Mouse (Mus musculus): ENCODE results near the gene St6galnac1. TPM values are rescaled to one million over a fixed set of nuclear protein-coding genes. Genes with fewer than 3 reads are reported as not detected.

Gene St6galnac1
- polyA plus RNA-seq, 1 experiment = not detected

DNA sequence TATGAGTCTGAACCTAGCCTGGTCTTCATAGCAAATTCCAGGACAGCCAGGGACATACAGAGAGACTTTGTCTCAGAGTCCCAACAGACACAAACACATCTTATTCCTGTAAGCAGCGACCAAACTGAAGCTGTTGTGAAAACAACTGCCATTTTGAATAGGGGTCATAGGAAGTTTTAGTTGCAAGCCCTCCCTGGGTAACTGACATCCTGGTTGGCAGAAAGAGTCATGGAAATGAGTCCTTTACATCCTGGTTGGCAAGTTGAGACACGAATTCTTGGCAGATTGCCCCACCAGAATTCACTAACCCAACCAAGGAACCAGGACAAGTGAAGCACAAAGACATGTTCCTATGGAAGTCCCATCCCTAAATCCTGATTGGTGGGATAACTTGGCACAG is 2.1 kb downstream of the St6galnac1 start:
- H3K36me3 ChIP-seq (ENCODE audit: control insufficient read depth, insufficient read depth, low read length, poor library complexity, severe bottlenecking) = no peaks in the 10 kb centered on the region
- H3K9me3 ChIP-seq (replicated peaks; ENCODE audit: control insufficient read depth, insufficient read depth, low read length, poor library complexity, severe bottlenecking) = no peaks in the 10 kb centered on the region
- TF ChIP-seq EP300 (IDR thresholded peaks at IDR 0.05; ENCODE audit: insufficient read depth, low read depth, low read length) (no peak), CTCF (IDR thresholded peaks at IDR 0.05; ENCODE audit: low read depth, low read length) (no peak)
- no peak overlapping the region for H3K27ac ChIP-seq (ENCODE audit: insufficient read depth, low read length)
- no peak overlapping the region for H3K9ac ChIP-seq (ENCODE audit: low read depth, poor library complexity, severe bottlenecking)
- H3K4me1 ChIP-seq (ENCODE audit: control insufficient read depth, insufficient read depth, low read length) = no peaks in the 10 kb centered on the region
- H3K27me3 ChIP-seq (ENCODE audit: control insufficient read depth, insufficient read depth, low read length, poor library complexity, severe bottlenecking) = no peaks in the 10 kb centered on the region
- no peak overlapping the region for H3K4me3 ChIP-seq (ENCODE audit: low read depth, low read length)

- H3K27me3 ChIP-seq (ENCODE audit: control insufficient read depth, insufficient read depth, low read length, poor library complexity, severe bottlenecking) = no peaks in the 10 kb centered on the region; the same call in 1 of the 2 replicates
- peaks cover 7% of the 10 kb centered on the region for H3K9me3 ChIP-seq (replicated peaks; ENCODE audit: control insufficient read depth, insufficient read depth, low read length, poor library complexity, severe bottlenecking)
- no peak for TF ChIP-seq EP300 (IDR thresholded peaks at IDR 0.05; ENCODE audit: insufficient read depth, low read depth, low read length)
- no peak for TF ChIP-seq POLR2A (IDR thresholded peaks at IDR 0.05; ENCODE audit: insufficient read depth, low read length)
- no peak for TF ChIP-seq CTCF (IDR thresholded peaks at IDR 0.05; ENCODE audit: low read depth, low read length)
- H3K27ac ChIP-seq (ENCODE audit: insufficient read depth, low read length) = no peak overlapping the region
- no peaks in the 10 kb centered on the region for H3K36me3 ChIP-seq (ENCODE audit: control insufficient read depth, insufficient read depth, low read length, poor library complexity, severe bottlenecking)
- H3K9ac ChIP-seq (ENCODE audit: low read depth, poor library complexity, severe bottlenecking) = no peak overlapping the region
- H3K4me3 ChIP-seq (ENCODE audit: low read depth, low read length) = no peak overlapping the region
- H3K4me1 ChIP-seq (ENCODE audit: control insufficient read depth, insufficient read depth, low read length) = no peaks in the 10 kb centered on the region
Measured at GRCm38 (mm10) chr11:116769873-116770272, 5.4 kb downstream of the St6galnac1 start.

GRCm38 (mm10) chr11:116764946-116765345 is 10.4 kb downstream of the St6galnac1 start:
- Histone ChIP-seq H3K9ac (ENCODE audit: low read depth, poor library complexity, severe bottlenecking) (no peak overlapping the region), H3K4me3 (ENCODE audit: low read depth, low read length) (no peak overlapping the region), H3K9me3 (replicated peaks; ENCODE audit: control insufficient read depth, insufficient read depth, low read length, poor library complexity, severe bottlenecking) (peaks cover 17% of the 10 kb centered on the region), H3K36me3 (ENCODE audit: control insufficient read depth, insufficient read depth, low read length, poor library complexity, severe bottlenecking) (no peaks in the 10 kb centered on the region), H3K4me1 (ENCODE audit: control insufficient read depth, insufficient read depth, low read length) (no peaks in the 10 kb centered on the region), H3K27me3 (ENCODE audit: control insufficient read depth, insufficient read depth, low read length, poor library complexity, severe bottlenecking) (no peaks in the 10 kb centered on the region; the same call in 1 of the 2 replicates), H3K27ac (ENCODE audit: insufficient read depth, low read length) (no peak overlapping the region)
- TF ChIP-seq CTCF (IDR thresholded peaks at IDR 0.05; ENCODE audit: low read depth, low read length) (no peak), POLR2A (IDR thresholded peaks at IDR 0.05; ENCODE audit: insufficient read depth, low read length) (no peak), EP300 (IDR thresholded peaks at IDR 0.05; ENCODE audit: insufficient read depth, low read depth, low read length) (no peak)

- Histone ChIP-seq H3K9ac (ENCODE audit: low read depth, poor library complexity, severe bottlenecking) (no peak overlapping the region), H3K36me3 (ENCODE audit: control insufficient read depth, insufficient read depth, low read length, poor library complexity, severe bottlenecking) (no peaks in the 10 kb centered on the region), H3K9me3 (replicated peaks; ENCODE audit: control insufficient read depth, insufficient read depth, low read length, poor library complexity, severe bottlenecking) (peaks cover 17% of the 10 kb centered on the region), H3K27ac (ENCODE audit: insufficient read depth, low read length) (no peak overlapping the region), H3K4me3 (ENCODE audit: low read depth, low read length) (no peak overlapping the region), H3K27me3 (ENCODE audit: control insufficient read depth, insufficient read depth, low read length, poor library complexity, severe bottlenecking) (no peaks in the 10 kb centered on the region; the same call in 1 of the 2 replicates), H3K4me1 (ENCODE audit: control insufficient read depth, insufficient read depth, low read length) (no peaks in the 10 kb centered on the region)
- TF ChIP-seq CTCF (IDR thresholded peaks at IDR 0.05; ENCODE audit: low read depth, low read length) (no peak), EP300 (IDR thresholded peaks at IDR 0.05; ENCODE audit: insufficient read depth, low read depth, low read length) (no peak), POLR2A (IDR thresholded peaks at IDR 0.05; ENCODE audit: insufficient read depth, low read length) (no peak)
Measured at GRCm38 (mm10) chr11:116764346-116764745, 11.0 kb downstream of the St6galnac1 start.

GRCm38 (mm10) chr11:116755191-116755590 is 20.1 kb downstream of the St6galnac1 start:
- Histone ChIP-seq H3K36me3 (ENCODE audit: control insufficient read depth, insufficient read depth, low read length, poor library complexity, severe bottlenecking) (no peaks in the 10 kb centered on the region), H3K27me3 (ENCODE audit: control insufficient read depth, insufficient read depth, low read length, poor library complexity, severe bottlenecking) (no peaks in the 10 kb centered on the region), H3K4me1 (ENCODE audit: control insufficient read depth, insufficient read depth, low read length) (no peaks in the 10 kb centered on the region), H3K27ac (ENCODE audit: insufficient read depth, low read length) (no peak overlapping the region), H3K4me3 (ENCODE audit: low read depth, low read length) (no peak overlapping the region), H3K9me3 (replicated peaks; ENCODE audit: control insufficient read depth, insufficient read depth, low read length, poor library complexity, severe bottlenecking) (peaks cover 15% of the 10 kb centered on the region), H3K9ac (ENCODE audit: low read depth, poor library complexity, severe bottlenecking) (no peak overlapping the region)
- TF ChIP-seq POLR2A (IDR thresholded peaks at IDR 0.05; ENCODE audit: insufficient read depth, low read length) = no peak
- TF ChIP-seq EP300 (IDR thresholded peaks at IDR 0.05; ENCODE audit: insufficient read depth, low read depth, low read length) = no peak
- no peak for TF ChIP-seq CTCF (IDR thresholded peaks at IDR 0.05; ENCODE audit: low read depth, low read length)

DNA sequence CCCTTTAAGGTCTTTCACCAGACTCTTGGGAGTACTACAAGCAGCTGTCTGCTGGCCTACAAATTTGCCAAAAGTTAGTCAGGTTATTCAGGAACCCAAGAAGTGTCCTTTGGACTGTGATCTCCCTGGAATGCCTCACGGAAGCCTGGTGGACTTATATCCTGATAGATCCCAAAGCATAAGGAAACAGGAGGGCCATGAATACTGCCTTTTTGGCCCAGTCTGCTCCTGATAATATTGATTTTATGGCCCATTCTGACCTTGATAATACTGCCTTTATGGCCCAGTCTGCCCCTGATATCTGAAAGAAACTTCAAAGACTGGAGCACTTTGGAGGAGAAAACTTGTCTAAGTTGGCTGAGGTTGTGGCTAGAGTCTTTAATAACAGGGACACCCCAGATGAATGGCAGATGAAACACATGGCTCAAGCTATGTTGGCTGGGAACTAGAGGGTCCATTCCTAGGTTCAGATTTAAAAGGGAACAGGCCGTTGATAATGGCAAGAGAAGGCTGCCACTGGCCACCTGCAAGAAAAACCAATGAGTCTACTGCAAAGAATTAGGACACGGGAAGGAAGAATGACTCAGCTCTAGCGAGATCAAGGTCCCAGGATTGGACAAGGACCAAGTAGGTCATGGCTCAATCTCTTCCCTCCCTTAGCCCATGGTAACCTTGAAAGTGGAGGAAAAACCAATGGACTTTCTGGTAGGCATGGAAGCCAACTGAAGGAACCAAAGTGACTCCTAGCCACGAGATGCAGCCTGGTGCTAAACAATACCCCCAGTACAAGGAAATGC is 21.4 kb downstream of the St6galnac1 start:
- H3K9ac ChIP-seq (ENCODE audit: low read depth, poor library complexity, severe bottlenecking) = no peak overlapping the region
- peaks cover 12% of the 10 kb centered on the region for H3K9me3 ChIP-seq (replicated peaks; ENCODE audit: control insufficient read depth, insufficient read depth, low read length, poor library complexity, severe bottlenecking)
- no peak overlapping the region for H3K4me3 ChIP-seq (ENCODE audit: low read depth, low read length)
- no peaks in the 10 kb centered on the region for H3K4me1 ChIP-seq (ENCODE audit: control insufficient read depth, insufficient read depth, low read length)
- H3K36me3 ChIP-seq (ENCODE audit: control insufficient read depth, insufficient read depth, low read length, poor library complexity, severe bottlenecking) = no peaks in the 10 kb centered on the region
- no peak for TF ChIP-seq POLR2A (IDR thresholded peaks at IDR 0.05; ENCODE audit: insufficient read depth, low read length)
- TF ChIP-seq CTCF (IDR thresholded peaks at IDR 0.05; ENCODE audit: low read depth, low read length) = no peak
- no peaks in the 10 kb centered on the region for H3K27me3 ChIP-seq (ENCODE audit: control insufficient read depth, insufficient read depth, low read length, poor library complexity, severe bottlenecking)
- H3K27ac ChIP-seq (ENCODE audit: insufficient read depth, low read length) = no peak overlapping the region

Measured in ES-Bruce4 (cell line).